In the genomic region with DNA sequence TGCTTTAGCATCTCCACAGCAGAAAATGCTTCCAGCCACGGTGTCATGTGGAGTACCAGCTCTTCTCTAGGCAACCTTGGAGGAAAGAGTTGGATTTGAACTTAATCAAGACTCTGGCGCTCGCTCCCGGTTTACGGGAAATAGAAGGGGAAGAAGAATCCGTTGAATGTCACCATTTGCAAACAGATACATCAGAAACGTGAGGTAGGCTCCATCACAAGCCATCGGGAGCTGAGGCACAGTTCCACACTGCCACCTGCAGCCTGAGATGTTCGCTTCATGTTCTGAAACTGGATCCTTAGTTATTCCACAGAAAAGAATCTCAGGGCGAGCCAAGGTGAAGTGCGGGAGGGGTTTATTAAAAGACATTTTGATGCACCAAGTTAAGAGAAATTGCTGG, we compare ENCODE assay signal across 9 mouse cellular contexts.
DNase-seq lines count a peak whose midpoint lies in the region; ATAC-seq lines count a peak whose summit lies in the region.
"Had no signal": no experiment of that assay in that cellular context is flagged by ENCODE, and none has a peak within 500 bp of the region (broad histone marks: within the 10 kb centered on the region; RNA-seq: fewer than 3 reads in every experiment).

No protein-coding gene starts in this region.

- no peaks in the 10 kb centered on the region for H3K27me3 ChIP-seq in midbrain, embryonic 11.5 days (ENCODE audit: control insufficient read depth, insufficient read depth, low read length)
- H3K27me3 ChIP-seq in midbrain, embryonic 13.5 days = no peaks in the 10 kb centered on the region

- H3K27ac ChIP-seq in midbrain, embryonic 11.5 days (ENCODE audit: low read depth, low read length) = no peak overlapping the region
- H3K27ac ChIP-seq in midbrain, embryonic 13.5 days = no peak overlapping the region

- DNase-seq in adrenal gland, adult (ENCODE audit: inconsistent age in 2 of 2, low spot score in 1 of 2) = peak; percentile 11 to 69
- no peak for DNase-seq in adrenal gland, postnatal 4 days (ENCODE audit: low spot score in 2 of 2)
- DNase-seq in midbrain, embryonic 11.5 days (ENCODE audit: low spot score, missing footprints) = peak; percentile 83
- peak; percentile 23 to 43 for DNase-seq in layer of hippocampus, postnatal 25 days (ENCODE audit: extremely low spot score in 1 of 2, low spot score in 1 of 2)
- DNase-seq in right cerebral cortex, postnatal 4 days = peak; percentile 43
- DNase-seq in urinary bladder, adult 18-20 months (ENCODE audit: low spot score in 2 of 2) = no peak
- no peak for DNase-seq in urinary bladder, adult 2 months (ENCODE audit: low spot score)

- H3K4me3 ChIP-seq in midbrain, embryonic 11.5 days (ENCODE audit: low read depth, low read length) = no peak overlapping the region
- no peak overlapping the region for H3K4me3 ChIP-seq in midbrain, embryonic 13.5 days (replicated peaks)
- H3K4me3 ChIP-seq: myocyte had no signal

- H3K36me3 ChIP-seq in midbrain, embryonic 11.5 days (ENCODE audit: control insufficient read depth, insufficient read depth, low read length) = no peaks in the 10 kb centered on the region
- H3K36me3 ChIP-seq in midbrain, embryonic 13.5 days = no peaks in the 10 kb centered on the region

- no peak overlapping the region for H3K9ac ChIP-seq in midbrain, embryonic 11.5 days (ENCODE audit: low read length)
- H3K9ac ChIP-seq in midbrain, embryonic 13.5 days (replicated peaks) = no peak overlapping the region

- 68% methylated on average over 11 of the region's 11 CpGs for WGBS in midbrain, embryonic 11.5 days
- WGBS in midbrain, embryonic 13.5 days = 61% methylated on average over 11 of the region's 11 CpGs

- H3K9me3 ChIP-seq in midbrain, embryonic 11.5 days (ENCODE audit: control insufficient read depth, low read length) = no peaks in the 10 kb centered on the region
- H3K9me3 ChIP-seq in midbrain, embryonic 13.5 days = no peaks in the 10 kb centered on the region

- ATAC-seq in midbrain, embryonic 11.5 days (ENCODE audit: low FRiP score) = no peak
- ATAC-seq in midbrain, embryonic 13.5 days = no peak

- H3K4me2 ChIP-seq in midbrain, embryonic 11.5 days = no peak overlapping the region
- H3K4me2 ChIP-seq in midbrain, embryonic 13.5 days (replicated peaks) = no peak overlapping the region

- H3K4me1 ChIP-seq in midbrain, embryonic 11.5 days (ENCODE audit: control insufficient read depth, insufficient read depth, low read length) = no peaks in the 10 kb centered on the region
- H3K4me1 ChIP-seq in midbrain, embryonic 13.5 days (replicated peaks) = peaks cover 15% of the 10 kb centered on the region

Comparison
In these comparisons a context has a peak if more than half of its experiments do, and no peak if none do; other contexts are left out.
1. DNase-seq: peak in adrenal gland, adult (2 of 2), midbrain, embryonic 11.5 days (single experiment), layer of hippocampus, postnatal 25 days (2 of 2) and right cerebral cortex, postnatal 4 days (single experiment); none in adrenal gland, postnatal 4 days (0 of 2), urinary bladder, adult 18-20 months (0 of 2) and urinary bladder, adult 2 months (single experiment).